ENCODE assay signal across 14 mouse cellular contexts in the genomic region with DNA sequence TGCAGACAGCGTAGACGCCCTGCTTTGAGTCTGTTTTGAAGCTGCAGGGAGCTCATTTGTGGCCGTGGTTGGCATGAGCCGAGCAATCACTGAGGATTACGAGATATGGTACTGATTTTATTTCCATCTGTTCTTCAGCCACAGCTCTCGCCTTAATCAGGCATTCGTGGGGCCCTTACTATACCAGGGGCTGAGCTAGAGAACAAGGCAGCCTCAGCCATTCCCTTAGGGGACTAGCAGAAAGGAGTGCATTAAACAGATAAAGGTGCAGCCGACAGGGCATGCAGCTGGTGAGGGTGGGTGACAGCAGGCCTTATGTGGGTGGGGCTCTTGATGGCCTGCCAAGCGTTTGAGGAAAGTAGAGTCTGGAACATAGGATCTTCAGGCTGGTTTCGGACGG. TPM values are rescaled to one million over a fixed set of nuclear protein-coding genes. Genes with fewer than 3 reads are reported as not detected.
DNase-seq lines count a peak whose midpoint lies in the region; ATAC-seq lines count a peak whose summit lies in the region.
"Had no signal": no experiment of that assay in that cellular context is flagged by ENCODE, and none has a peak within 500 bp of the region (broad histone marks: within the 10 kb centered on the region; RNA-seq: fewer than 3 reads in every experiment).

No protein-coding gene starts in this region.

- ATAC-seq in frontal cortex, adult (ENCODE audit: low TSS enrichment): peak; percentile 31; the same call in 1 of the 2 replicates
- no peak for ATAC-seq in neural tube, embryonic 11.5 days (ENCODE audit: insufficient read depth, low FRiP score, low TSS enrichment)
- ATAC-seq in neural tube, embryonic 15.5 days (ENCODE audit: low FRiP score): no peak
- no peak for ATAC-seq in hindbrain, embryonic 14.5 days (ENCODE audit: low FRiP score)
- ATAC-seq in megakaryocyte-erythroid progenitor cell, adult 5-6 weeks (replicated peaks; ENCODE audit: low FRiP score, low TSS enrichment, poor library complexity, severe bottlenecking): peak; percentile 65
- no peak for ATAC-seq in activated CD4-positive, CD25-positive, alpha-beta regulatory T cell, adult 4 months
- ATAC-seq: lung, postnatal 0 days had no signal

- H3K9me3 ChIP-seq in neural tube, embryonic 11.5 days (ENCODE audit: control insufficient read depth, low read length): no peaks in the 10 kb centered on the region
- H3K9me3 ChIP-seq in neural tube, embryonic 15.5 days (replicated peaks): no peaks in the 10 kb centered on the region
- no peaks in the 10 kb centered on the region for H3K9me3 ChIP-seq in hindbrain, embryonic 14.5 days (ENCODE audit: control insufficient read depth, low read length)
- H3K9me3 ChIP-seq: G1E had no signal

- no peak overlapping the region; the same call in 1 of the 2 replicates for H3K4me2 ChIP-seq in neural tube, embryonic 11.5 days (ENCODE audit: low read depth)
- no peak overlapping the region for H3K4me2 ChIP-seq in neural tube, embryonic 15.5 days
- no peak overlapping the region for H3K4me2 ChIP-seq in hindbrain, embryonic 14.5 days (replicated peaks)

- H3K9ac ChIP-seq in neural tube, embryonic 11.5 days (ENCODE audit: low read length): no peak overlapping the region
- H3K9ac ChIP-seq in neural tube, embryonic 15.5 days (replicated peaks): no peak overlapping the region
- H3K9ac ChIP-seq in hindbrain, embryonic 14.5 days: no peak overlapping the region

- H3K36me3 ChIP-seq in neural tube, embryonic 11.5 days (ENCODE audit: control insufficient read depth, insufficient read depth, low read length): no peaks in the 10 kb centered on the region
- H3K36me3 ChIP-seq in neural tube, embryonic 15.5 days: no peaks in the 10 kb centered on the region
- H3K36me3 ChIP-seq in hindbrain, embryonic 14.5 days (replicated peaks; ENCODE audit: control insufficient read depth, insufficient read depth): no peaks in the 10 kb centered on the region
- H3K36me3 ChIP-seq: G1E had no signal

- H3K4me1 ChIP-seq in neural tube, embryonic 11.5 days (ENCODE audit: control insufficient read depth, insufficient read depth, low read length): peaks cover 12% of the 10 kb centered on the region
- H3K4me1 ChIP-seq in neural tube, embryonic 15.5 days: peaks cover 27% of the 10 kb centered on the region
- peaks cover 10% of the 10 kb centered on the region for H3K4me1 ChIP-seq in hindbrain, embryonic 14.5 days (replicated peaks; ENCODE audit: control insufficient read depth, insufficient read depth, low read length)

- no peak overlapping the region for H3K4me3 ChIP-seq in neural tube, embryonic 11.5 days (ENCODE audit: low read depth, low read length)
- no peak overlapping the region for H3K4me3 ChIP-seq in neural tube, embryonic 15.5 days (replicated peaks)
- no peak overlapping the region for H3K4me3 ChIP-seq in hindbrain, embryonic 14.5 days (replicated peaks; ENCODE audit: low read length)

- WGBS in neural tube, embryonic 11.5 days: 47% methylated on average over 11 of the region's 11 CpGs
- 43% methylated on average over 11 of the region's 11 CpGs for WGBS in neural tube, embryonic 15.5 days
- WGBS in hindbrain, embryonic 14.5 days: 41% methylated on average over 11 of the region's 11 CpGs

- H3K27ac ChIP-seq in neural tube, embryonic 11.5 days (ENCODE audit: low read depth, low read length): peak overlapping the region; percentile 56; the same call in 1 of the 2 replicates
- H3K27ac ChIP-seq in neural tube, embryonic 15.5 days (replicated peaks): no peak overlapping the region
- 0 out of 2 replicates have a peak overlapping the region, but pooled peaks have one; percentile 16 for H3K27ac ChIP-seq in hindbrain, embryonic 14.5 days

- no peaks in the 10 kb centered on the region for H3K27me3 ChIP-seq in neural tube, embryonic 11.5 days (ENCODE audit: control insufficient read depth, insufficient read depth, low read length)
- H3K27me3 ChIP-seq in neural tube, embryonic 15.5 days (replicated peaks): no peaks in the 10 kb centered on the region
- no peaks in the 10 kb centered on the region for H3K27me3 ChIP-seq in hindbrain, embryonic 14.5 days (ENCODE audit: control insufficient read depth, insufficient read depth, low read length)

- DNase-seq in frontal cortex, postnatal 25 days (ENCODE audit: low spot score in 2 of 2): no peak
- DNase-seq in neural tube, embryonic 11.5 days (ENCODE audit: low spot score): no peak
- no peak for DNase-seq in hindbrain, embryonic 14.5 days (ENCODE audit: low spot score)
- DNase-seq in thymus, postnatal 25 days: no peak
- DNase-seq: cerebellum, adult 9-10 months; thymus, postnatal 36 days had no signal

RNA-seq across cellular contexts. Expression of gene Fbln2, which starts 23.8 kb away (rescaled TPM):
- 28.4 and 28.8 TPM in 2 replicates for polyA plus RNA-seq in neural tube, embryonic 11.5 days (2014; fragmentation: Nextera tagmentation; extraction: Ambion mirVana)
- 33.7 and 47.7 TPM in 2 replicates for polyA plus RNA-seq in neural tube, embryonic 15.5 days (2015; fragmentation: Nextera tagmentation; extraction: Ambion mirVana)
- 26.2 and 27.2 TPM in 2 replicates for polyA plus RNA-seq in hindbrain, embryonic 14.5 days (2014; fragmentation: Nextera tagmentation; extraction: Ambion mirVana)
- total RNA-seq in megakaryocyte-erythroid progenitor cell, adult 5-6 weeks (2014; fragmentation: Nextera tagmentation): not detected in 2 replicates
- not detected in 2 replicates for total RNA-seq in megakaryocyte-erythroid progenitor cell, adult 5-6 weeks (2017)
- polyA plus RNA-seq in activated CD4-positive, CD25-positive, alpha-beta regulatory T cell, adult 4 months (2017; shearing (Covaris generic)): under 1 TPM in 1 of 2 experiments, not detected in 1; 0.48 TPM
- total RNA-seq: hematopoietic stem cell, adult 5-6 weeks; monocyte, adult 5-6 weeks had no signal
- polyA plus RNA-seq: G1E had no signal

Comparison
In these comparisons a context has a peak if more than half of its experiments do, and no peak if none do; other contexts are left out.
1. ATAC-seq: peak in frontal cortex, adult (single experiment) and megakaryocyte-erythroid progenitor cell, adult 5-6 weeks (single experiment); none in neural tube, embryonic 11.5 days (single experiment), neural tube, embryonic 15.5 days (single experiment), hindbrain, embryonic 14.5 days (single experiment) and activated CD4-positive, CD25-positive, alpha-beta regulatory T cell, adult 4 months (single experiment).
2. RNA of gene Fbln2, which starts 23.8 kb away (polyA plus RNA-seq): 33.7 to 47.7 TPM in neural tube, embryonic 15.5 days, 28.4 to 28.8 TPM in neural tube, embryonic 11.5 days and 26.2 to 27.2 TPM in hindbrain, embryonic 14.5 days; 0.48 TPM in activated CD4-positive, CD25-positive, alpha-beta regulatory T cell, adult 4 months; every median in the first group is over 10 times any median in the second.